Mouse (Mus musculus) erythroblast, embryonic 14.5 days (primary cell): ENCODE measurements around the gene Hnrnpul1.

Source experiments
- GATA1 ChIP-seq: IDR thresholded peaks from 2 replicates; pipeline ENCODE4 v1.6.1; 2012; ENCODE audit warnings: low read length, inconsistent platforms, mixed read lengths
- TAL1 ChIP-seq: IDR thresholded peaks from 3 replicates; pipeline ENCODE4 v1.6.1; 2012; ENCODE audit warnings: low read length, inconsistent platforms, mixed read lengths

DNA sequence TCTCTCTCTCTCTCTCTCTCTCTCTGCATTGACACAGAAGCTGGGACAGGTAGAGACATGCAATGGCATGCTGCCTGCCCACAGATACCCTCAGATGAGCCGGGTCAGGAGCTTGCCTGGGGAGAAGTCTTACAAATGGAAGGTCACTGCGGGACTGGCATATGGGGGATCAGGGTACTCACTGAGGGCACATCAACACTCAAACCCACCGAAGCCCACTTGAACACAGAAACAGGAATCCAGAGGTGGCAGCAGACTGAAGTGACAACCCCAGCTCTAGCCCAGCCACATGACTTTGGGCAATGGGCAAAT is 34.5 kb upstream of the Hnrnpul1 start:
- TF ChIP-seq TAL1 (no peak), GATA1 (no peak)
